Mouse (Mus musculus) right cerebral cortex, postnatal 36 days (tissue): Measurements from ENCODE around the gene Map1a.

Source experiments
- DNase-seq, 2 experiments: peaks; one replicate each; pipeline ENCODE4 v3.0.0; 2022; ENCODE audit warnings: low spot score in 2 of 2, mixed read lengths in 1 of 2

Gene Map1a

GRCm38 (mm10) chr2:121288901-121289729 is at the start of gene Map1a:
TSS of gene Map1a (plus strand) at chr2:121289600.
- DNase-seq = peak; percentile 97 to 98

GRCm38 (mm10) chr2:121244099-121244498 is 45.3 kb upstream of the Map1a start:
- DNase-seq = no peak

DNA sequence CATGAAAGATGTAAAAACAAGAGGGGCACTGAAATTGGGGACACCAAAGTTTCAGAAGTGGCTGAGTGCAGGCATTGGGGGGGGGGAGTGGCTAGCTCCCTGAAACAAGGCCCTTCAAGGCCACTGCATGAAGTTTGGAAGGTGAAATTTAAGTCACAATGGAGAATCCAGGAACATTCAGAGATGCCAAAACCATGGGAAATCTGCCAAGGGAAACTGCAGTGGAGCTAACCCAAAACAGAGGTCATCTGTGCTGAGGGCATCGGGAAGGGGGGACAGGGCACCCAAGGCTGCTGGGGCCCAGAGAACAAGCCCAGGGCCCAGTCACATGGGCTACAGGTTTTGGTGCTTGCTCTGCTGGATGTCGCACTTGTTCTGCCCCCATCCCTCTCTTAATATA is 39.6 kb upstream of the Map1a start:
- no peak for DNase-seq

- no peak for DNase-seq
These were observed 21.0 kb upstream of the Map1a start for GRCm38 (mm10) chr2:121268446-121268845.

DNA sequence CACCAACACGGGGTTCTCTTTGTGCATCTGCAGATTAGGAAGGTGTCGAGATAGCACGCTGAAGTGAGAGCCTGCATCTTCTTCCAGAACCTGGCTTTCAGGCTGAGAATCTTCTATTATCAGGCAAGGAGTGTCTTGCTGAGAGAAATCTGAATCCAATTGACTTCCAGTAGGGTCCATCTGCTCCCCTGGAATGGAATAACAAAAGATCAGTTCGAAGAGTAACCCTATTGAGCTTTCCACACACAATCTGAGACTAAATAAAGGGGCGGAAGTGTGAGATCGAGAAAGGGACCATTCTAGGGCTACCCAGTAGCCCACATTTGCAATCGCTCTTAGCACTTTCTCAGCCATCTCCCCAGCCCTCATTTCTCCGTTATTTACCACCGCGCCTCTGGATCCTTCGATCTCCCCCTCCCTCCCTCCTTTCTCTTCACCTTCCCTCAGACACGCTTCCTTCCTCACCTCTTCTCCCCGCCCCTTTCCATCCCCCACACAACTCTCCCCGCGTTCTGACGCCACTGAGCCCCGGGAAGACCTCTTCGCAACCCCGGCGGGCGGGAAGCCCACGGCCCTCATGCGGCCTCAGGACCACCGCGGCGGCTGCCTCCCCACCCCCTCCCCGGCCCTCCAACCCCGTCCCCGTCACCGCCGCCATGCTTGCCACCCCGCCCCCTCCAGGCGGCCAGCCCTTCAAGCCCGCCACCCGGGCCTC is 18.7 kb upstream of the Map1a start:
- no peak for DNase-seq

DNA sequence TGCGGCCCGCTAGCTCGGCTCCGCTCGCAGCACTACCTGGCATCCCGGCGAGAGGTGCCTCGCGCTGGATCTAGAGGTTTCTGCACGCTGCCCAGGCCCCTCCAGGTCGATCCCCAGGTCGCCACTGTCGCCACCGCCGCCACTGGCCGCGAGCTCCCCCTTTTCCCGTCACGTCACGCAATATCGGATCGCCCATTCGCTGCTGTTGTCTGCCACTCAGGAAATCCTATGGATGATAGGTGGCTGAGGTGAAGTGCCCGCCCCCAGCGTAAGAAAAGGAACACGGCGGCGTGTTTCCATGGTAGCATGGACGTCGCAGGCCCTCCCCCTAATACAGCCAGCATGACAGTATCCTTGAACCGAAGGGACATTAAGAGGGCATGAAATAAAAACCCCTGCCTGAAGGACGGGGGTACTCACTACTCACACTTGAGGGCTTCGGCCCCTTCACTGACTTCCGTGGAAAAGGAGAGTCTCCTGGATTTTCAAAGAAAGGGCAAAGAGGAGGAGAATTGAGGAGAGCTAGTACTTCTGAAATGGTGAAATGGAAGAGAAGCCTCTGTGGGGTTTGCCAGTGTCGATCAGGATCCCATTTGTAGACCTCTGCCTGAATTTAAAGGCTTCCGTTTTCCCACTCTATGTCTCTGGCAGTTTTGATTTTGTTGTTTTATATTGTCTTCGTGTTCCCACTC is 18.0 kb upstream of the Map1a start, which contains the start of gene Trp53bp1:
Gene Trp53bp1, minus strand, starts transcription at position 172 of the 692 bp plus-strand sequence.
- peak; percentile 94 to 96 for DNase-seq

DNA sequence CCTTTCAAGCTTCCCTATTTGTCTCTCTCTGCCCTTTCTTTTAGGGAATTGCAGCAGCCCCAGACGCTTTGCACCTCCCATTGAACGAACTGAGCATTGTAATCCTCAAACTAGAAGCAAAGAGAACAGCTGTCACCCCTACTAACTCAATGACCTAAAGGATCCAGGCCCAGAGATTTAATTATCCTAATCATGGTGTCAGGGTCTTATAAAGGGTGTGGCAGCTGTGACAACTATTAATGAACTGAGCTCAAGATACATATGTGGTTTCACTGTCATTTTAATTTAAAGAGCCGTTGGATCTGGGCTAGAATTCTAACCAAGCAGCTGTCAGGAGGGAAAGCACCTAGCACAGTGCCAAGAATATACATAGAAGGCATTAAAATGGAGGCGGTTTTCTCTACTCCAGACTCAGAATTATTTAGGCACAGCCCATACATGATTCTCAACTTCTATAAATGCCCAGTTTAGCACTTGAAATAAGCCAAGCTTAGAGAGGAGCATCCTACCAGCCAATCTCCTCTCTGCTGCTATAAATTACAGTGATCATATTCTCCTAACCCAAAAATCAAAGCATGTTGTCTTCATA is 17.4 kb upstream of the Map1a start:
- peak in 1 of 2 experiments; percentile 55 for DNase-seq

DNA sequence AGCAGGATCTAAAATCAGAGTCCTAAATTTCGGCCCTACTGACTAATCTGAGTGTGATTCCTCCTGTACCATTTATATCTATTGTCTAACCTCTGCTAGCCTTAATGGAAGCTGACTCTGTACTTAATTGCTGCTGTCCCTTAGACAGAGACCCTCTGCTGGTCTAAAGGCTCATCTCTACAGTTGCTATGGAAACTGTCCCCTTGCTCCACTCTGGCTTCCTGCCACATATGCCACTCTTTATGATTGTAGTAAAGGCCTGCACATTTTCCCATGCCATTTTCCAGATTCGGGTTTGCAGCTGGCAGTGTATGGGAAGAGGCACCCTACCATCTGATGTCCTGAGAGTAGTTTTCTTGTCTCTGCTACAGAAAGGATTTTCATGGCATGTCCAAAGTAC is 1.6 kb upstream of the Map1a start:
- no peak for DNase-seq

- no peak for DNase-seq
These were observed 535 bp downstream of the Map1a start for GRCm38 (mm10) chr2:121289730-121290540.

DNA sequence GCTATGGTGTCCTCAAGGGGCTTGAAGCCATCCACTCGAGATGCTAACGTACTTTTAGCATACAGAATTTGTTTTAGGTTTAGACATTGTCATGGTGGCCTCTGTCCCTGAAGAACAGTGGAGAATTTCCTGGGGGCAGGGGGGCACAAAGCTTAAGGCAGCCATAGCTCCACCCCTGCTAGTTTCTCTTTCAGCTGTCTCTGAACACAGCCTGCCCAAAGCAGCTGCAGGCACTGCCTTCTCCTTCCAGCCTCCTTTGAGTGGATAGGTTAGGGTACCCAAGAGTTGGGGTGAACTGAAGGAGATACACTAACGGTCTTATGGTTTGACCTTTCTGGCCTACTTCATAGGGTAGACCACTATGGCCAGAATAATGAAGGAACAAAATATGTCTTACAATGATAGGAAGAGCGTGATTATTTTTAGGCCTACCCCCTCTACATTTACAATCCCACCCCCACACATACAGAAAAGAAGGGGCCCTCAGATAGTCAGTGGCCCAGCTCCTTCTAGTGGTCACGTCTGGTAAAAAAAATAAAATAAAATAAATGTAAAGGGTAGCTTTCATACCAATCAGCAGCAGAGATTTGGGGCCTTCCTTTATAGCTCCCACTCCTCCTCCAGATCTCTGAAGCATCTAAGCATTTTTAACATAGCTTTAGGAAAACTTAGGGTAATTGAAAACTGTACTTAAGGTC is 3.1 kb downstream of the Map1a start:
- DNase-seq = no peak

GRCm38 (mm10) chr2:121294182-121294581 is 4.8 kb downstream of the Map1a start:
- DNase-seq = no peak

DNA sequence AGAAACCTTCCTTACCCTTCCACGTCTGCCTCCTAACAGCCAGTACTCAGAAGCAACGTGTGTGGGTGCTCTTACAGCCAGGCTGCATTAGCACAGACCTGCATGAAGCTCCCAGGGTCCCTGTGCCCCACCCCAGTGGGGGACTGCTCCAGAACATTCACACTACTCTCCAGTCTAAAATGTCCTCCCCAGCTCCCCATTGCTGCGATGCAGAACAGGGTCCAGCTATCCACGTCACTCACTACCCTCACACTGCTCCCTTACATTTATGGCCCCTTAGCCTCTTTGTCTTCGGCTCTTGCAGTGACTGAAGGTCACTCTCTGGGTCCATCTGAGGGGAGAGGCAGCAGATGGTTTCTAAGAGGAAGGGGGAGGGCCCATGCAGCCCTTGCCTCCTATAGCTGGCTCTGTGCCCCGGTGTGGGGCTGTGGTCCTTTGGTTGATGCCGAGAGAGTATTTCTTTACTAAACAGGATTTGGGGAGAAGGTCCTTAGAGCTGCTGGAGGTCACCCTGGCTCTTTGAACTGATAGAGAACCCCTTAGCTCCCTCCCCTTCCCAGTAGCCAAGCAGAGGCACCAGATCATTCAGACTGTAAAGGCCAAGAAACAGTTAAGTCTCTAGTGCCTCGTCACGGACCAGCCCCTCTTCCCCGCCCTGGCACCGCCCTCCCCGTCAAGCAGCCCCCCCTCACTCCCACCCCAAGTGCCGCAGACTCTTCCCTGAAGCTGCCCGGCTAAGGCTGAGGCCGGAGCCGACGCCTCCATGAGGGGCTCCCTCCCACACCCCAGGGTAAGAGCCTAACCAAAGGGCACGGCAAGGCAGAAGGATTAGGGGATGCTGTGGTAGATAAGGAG is 5.6 kb downstream of the Map1a start:
- peak in 1 of 2 experiments; percentile 64 for DNase-seq

GRCm38 (mm10) chr2:121295608-121296571 is 6.5 kb downstream of the Map1a start:
- peak; percentile 64 to 71 for DNase-seq

- DNase-seq = no peak
These were observed 7.4 kb downstream of the Map1a start for GRCm38 (mm10) chr2:121296754-121297231.

GRCm38 (mm10) chr2:121297701-121298100 is 8.3 kb downstream of the Map1a start:
- no peak for DNase-seq

DNA sequence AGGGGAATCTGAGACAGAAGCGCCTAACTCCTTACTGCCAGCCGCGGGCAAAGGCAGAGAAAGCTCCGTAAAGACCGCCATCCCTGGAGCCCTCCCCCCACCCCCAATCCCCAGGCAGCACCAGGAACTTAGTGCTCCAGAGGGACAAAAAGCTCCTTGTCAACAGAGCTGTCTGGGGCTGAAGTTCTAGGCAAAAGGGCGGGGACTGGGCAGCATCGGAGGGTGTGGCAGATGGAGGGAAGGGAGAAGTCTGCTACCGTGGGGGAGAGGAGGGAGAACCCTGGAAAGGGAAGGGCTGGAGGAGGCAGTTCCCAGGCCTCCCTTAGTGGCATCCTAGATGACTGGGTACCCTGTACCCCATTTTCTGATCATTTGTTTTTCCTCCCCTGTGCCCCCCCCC is 8.7 kb downstream of the Map1a start:
- DNase-seq = no peak

DNA sequence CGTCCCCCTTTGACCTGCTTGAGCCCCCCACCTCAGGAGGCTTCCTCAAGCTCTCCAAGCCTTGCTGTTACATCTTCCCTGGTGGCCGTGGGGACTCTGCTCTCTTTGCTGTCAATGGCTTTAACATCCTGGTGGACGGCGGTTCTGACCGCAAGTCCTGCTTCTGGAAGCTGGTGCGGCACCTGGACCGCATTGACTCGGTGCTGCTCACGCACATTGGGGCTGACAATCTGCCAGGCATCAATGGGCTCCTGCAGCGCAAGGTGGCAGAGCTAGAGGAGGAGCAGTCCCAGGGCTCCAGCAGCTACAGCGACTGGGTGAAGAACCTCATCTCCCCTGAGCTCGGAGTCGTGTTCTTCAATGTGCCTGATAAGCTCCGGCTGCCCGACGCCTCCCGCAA is 10.1 kb downstream of the Map1a start:
- no peak for DNase-seq

DNA sequence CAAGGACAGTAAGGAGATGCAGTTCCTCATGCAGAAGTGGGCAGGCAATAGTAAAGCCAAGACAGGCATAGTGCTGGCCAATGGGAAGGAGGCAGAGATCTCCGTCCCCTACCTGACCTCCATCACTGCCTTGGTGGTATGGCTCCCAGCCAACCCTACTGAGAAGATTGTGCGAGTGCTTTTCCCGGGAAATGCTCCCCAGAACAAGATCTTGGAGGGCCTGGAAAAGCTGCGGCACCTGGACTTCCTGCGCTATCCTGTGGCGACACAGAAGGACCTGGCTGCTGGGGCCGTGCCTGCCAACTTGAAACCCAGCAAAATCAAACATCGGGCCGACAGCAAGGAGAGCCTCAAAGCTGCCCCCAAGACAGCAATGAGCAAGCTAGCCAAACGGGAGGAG is 10.6 kb downstream of the Map1a start:
- DNase-seq = no peak
